Mouse (Mus musculus): ENCODE measurements at regions not wholly inside any gene's neighbourhood (a gene's known extent, or its start where the extent isn't known, plus 50 kb on each side); places are given as distances from the start of the nearest gene placed in this dataset.

DNA sequence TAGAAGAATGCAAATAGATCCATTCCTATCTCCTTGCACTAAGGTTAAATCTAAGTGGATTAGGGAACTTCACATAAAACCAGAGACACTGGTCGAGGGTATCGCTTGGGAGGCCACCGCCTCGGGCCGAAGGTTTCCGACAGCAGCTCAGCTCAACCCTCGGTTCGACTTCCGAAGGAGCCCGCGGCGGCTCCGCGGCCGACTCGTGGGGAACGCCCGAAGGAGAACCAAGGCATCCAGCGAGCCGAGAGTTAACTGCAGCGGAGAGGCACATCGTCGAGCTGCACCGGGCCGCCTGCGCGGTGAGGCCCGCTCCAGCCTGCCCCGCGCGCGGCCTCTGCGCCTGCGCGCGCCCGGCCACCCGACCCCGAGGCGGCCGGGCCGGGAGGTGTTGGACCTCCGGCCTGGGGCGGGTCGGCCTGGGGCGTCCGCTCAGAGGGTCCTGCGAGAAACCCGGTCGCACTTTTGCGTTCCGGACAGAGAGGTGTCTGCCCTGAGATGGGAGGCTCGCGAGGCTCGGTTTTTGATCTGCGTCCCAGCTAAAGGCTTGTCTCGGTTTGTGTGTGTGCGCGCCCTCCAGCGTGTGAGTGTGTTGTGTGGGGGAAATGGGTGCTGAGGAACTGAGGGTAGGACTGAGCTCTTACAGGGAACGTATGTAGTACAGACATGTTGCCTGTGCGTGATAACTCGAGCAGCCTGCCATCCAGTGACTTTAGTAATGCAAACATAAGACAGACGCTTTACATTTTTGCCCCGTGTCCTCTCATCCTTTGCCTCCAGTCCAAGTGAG lies 50.9 kb upstream of the Vmn2r9 start:
- ATAC-seq (replicated peaks; ENCODE audit: insufficient number of reproducible peaks, low FRiP score, low TSS enrichment, poor library complexity, severe bottlenecking) = peak; percentile 87

Measured in monocyte, adult 5-6 weeks (primary cell).